Mouse (Mus musculus): Measurements from ENCODE around the gene Dph1. TPM values are rescaled to one million over a fixed set of nuclear protein-coding genes. Genes with fewer than 3 reads are reported as not detected.
A peak's percentile ranks its signal among the peaks of the same experiment; 100 is the strongest.

Dph1 gene
- polyA plus RNA-seq, 1 experiment from 2014 or later, result 3.0 TPM

GRCm38 (mm10) chr11:75173799-75174165, 17.3 kb downstream of the Dph1 start:
- no peaks in the 10 kb centered on the region for H3K36me3 ChIP-seq (ENCODE audit: inconsistent target)
- WGBS (ENCODE audit: missing documents), result 2% methylated on average over 15 of the region's 15 CpGs

DNA sequence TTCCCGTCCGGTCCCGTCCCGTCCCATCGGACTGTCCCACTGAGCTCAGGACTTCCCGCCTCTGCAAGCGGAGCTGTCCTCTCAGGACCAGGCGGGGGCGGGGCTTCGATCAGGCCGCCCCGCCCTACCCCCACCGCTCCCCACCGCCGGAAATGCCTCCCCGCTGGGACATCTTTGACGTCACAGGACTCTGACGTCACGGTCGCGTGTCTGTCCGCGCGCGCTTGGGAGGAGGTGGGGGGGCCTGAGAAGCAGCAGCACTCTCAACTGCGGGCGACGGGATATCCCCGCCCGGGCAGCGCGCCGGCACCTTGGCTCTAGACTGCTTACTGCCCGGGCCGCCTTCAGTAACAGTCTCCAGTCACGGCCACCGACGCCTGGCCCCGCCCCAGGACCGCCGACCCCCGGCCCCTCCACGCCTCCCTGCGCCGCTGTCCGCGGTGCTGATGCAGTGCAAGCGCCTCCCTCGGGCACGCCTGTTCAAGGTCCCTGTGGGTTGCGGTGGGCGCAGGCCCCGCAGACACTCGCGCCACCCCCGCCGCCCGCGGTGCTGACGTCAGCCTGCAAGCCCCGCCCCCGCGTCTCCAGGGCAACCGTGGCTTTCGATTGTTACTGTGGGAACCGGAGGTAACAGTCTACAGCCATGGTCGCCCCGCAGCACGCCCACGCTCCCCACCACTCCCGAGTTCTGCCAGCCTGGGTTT, 17.8 kb downstream of the Dph1 start:
- Histone ChIP-seq H3K27ac (no peak overlapping the region), H3K4me3 (ENCODE audit: inconsistent target) (peak overlapping the region; percentile 35), H3K36me3 (ENCODE audit: inconsistent target) (no peaks in the 10 kb centered on the region), H3K79me2 (ENCODE audit: inconsistent target) (peaks cover 9% of the 10 kb centered on the region; the same call in 1 of the 2 replicates)
- under 1% methylated on average over 69 of the region's 71 CpGs for WGBS (ENCODE audit: missing documents)

More at GRCm38 (mm10) chr11:75173799-75174165, 17.3 kb downstream of the Dph1 start:
- H3K4me3 ChIP-seq (ENCODE audit: inconsistent target), result peak overlapping the region; percentile 35
- no peak overlapping the region for H3K27ac ChIP-seq
- H3K79me2 ChIP-seq (ENCODE audit: inconsistent target), result peaks cover 11% of the 10 kb centered on the region; the same call in 1 of the 2 replicates

GRCm38 (mm10) chr11:75172151-75173094, 18.6 kb downstream of the Dph1 start:
- Histone ChIP-seq H3K27ac (no peak overlapping the region), H3K4me3 (ENCODE audit: inconsistent target) (no peak overlapping the region), H3K36me3 (ENCODE audit: inconsistent target) (no peaks in the 10 kb centered on the region), H3K79me2 (ENCODE audit: inconsistent target) (peaks cover under 1% of the 10 kb centered on the region; the same call in 1 of the 2 replicates)
- WGBS (ENCODE audit: missing documents), result 2% methylated on average over 72 of the region's 75 CpGs

GRCm38 (mm10) chr11:75171186-75171865, 19.7 kb downstream of the Dph1 start:
- WGBS (ENCODE audit: missing documents), result 12% methylated on average over 15 of the region's 17 CpGs
- Histone ChIP-seq H3K4me3 (ENCODE audit: inconsistent target) (no peak overlapping the region), H3K27ac (no peak overlapping the region), H3K79me2 (ENCODE audit: inconsistent target) (no peaks in the 10 kb centered on the region), H3K36me3 (ENCODE audit: inconsistent target) (no peaks in the 10 kb centered on the region)

DNA sequence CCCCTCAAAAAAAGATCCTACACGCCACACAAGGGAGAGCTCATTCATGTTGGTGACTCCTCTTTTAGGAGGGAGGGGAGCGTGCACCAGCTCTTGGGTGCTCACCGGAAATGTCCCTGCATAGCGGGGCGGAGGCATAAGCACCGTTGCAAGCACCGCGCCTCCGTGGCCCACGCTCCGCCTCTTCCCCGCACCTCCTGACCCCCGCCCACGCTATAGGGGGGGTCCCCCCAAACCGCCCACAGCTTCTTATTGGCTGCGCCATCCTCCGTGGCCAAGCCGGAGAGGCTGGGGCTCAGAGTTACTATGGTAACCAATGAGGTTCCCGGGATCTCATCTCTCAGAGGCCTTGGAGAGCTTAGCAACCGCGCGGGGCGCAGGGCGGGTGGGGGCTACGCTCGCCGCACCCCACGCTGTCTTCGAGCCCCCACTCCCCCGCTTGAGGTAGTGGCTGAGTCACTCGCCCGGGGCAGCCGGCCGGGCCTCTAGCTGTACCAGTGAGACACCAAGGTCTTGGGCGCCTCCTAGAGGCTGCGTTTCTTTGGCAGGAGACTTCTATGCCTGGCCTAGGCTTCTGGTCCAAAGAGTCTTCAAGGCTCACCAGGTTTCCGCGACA, 20.8 kb downstream of the Dph1 start:
- no peaks in the 10 kb centered on the region for H3K79me2 ChIP-seq (ENCODE audit: inconsistent target)
- no peaks in the 10 kb centered on the region for H3K36me3 ChIP-seq (ENCODE audit: inconsistent target)
- H3K4me3 ChIP-seq (ENCODE audit: inconsistent target), result no peak overlapping the region
- 3% methylated on average over 35 of the region's 38 CpGs for WGBS (ENCODE audit: missing documents)
- H3K27ac ChIP-seq, result no peak overlapping the region

DNA sequence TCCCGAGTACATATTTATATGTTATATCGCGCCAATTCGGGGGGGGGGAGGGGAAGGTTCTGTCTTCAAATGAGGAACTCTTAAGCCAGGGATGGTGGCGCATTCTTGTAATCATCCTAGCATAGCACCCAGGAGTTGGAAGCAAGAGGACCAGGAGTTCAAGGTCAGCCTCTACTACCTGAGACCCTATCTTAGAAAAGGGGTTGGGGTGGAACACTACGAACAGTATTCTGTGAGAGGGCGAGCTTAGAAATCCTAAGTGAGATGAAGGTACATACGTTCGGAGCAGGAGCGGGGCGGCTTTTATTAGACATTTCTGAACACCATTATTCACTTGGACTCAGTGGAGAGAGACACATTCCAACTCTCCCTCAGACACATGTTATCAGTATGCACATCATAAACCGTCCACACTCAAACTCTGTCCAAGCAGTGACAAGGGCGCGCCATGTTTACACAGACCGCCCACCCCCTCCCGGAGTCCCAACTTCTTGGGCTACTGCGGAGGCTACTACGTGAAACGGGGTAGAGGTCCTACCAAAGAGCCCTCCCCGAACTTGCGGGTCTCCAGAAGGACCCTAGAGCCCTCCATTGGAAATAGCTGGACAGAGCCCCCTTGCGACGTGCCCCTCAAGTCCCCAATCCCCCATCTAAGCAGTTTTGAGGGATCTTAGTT, 21.5 kb downstream of the Dph1 start, which contains the start of gene Hic1:
Gene Hic1 (minus strand): TSS at position 115 of the 676 bp plus-strand sequence.
- Histone ChIP-seq H3K79me2 (ENCODE audit: inconsistent target) (no peaks in the 10 kb centered on the region), H3K4me3 (ENCODE audit: inconsistent target) (no peak within 1 kb of the TSS), H3K36me3 (ENCODE audit: inconsistent target) (no peaks in the 10 kb centered on the region), H3K27ac (no peak within 1 kb of the TSS)
- WGBS (ENCODE audit: missing documents), result 9% methylated on average over 23 of the region's 23 CpGs

DNA sequence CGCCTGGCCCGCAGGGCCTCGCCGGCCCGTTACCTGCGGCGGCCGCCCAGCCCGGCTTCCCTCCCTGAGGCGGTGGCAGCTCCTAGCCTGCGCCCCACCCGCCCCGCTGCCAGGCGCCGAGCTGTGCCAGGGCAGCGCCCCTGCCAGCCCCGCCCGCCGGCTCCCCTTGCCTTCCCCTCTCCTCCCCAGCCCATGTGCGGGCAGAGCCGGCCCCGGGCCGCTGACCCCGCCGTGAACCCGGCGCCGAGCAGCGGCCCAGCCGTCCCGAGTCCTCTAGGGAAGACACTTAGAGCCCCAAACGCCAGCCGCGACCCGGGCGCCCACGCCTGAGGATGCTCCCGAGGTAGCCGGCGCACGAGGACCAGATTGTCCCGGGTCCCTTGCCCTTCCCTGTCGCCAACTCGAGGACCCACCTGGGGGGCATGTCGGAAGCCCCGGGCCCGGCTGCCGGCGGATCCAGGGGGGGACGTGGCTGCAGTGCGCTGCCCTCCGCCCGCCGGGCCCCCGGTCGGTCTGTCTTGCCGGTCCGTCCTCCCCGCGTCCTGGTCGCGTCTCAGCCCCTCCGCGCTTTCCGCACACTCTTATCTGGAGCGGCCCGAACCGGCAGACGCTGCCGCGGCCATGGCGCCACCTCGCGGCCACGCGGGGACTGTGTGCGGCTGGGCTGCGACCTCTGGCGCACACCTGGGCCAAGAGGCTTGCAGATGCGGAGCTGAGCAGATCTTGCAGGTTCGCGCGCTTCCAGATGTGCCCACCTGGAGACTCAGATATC, 22.3 kb downstream of the Dph1 start:
- no peaks in the 10 kb centered on the region for H3K79me2 ChIP-seq (ENCODE audit: inconsistent target)
- H3K27ac ChIP-seq, result no peak overlapping the region
- H3K4me3 ChIP-seq (ENCODE audit: inconsistent target), result no peak overlapping the region
- 1% methylated on average over 79 of the region's 83 CpGs for WGBS (ENCODE audit: missing documents)
- no peaks in the 10 kb centered on the region for H3K36me3 ChIP-seq (ENCODE audit: inconsistent target)

GRCm38 (mm10) chr11:75167643-75168589, 23.1 kb downstream of the Dph1 start:
- H3K4me3 ChIP-seq (ENCODE audit: inconsistent target), result no peak overlapping the region
- no peaks in the 10 kb centered on the region for H3K79me2 ChIP-seq (ENCODE audit: inconsistent target)
- no peak overlapping the region for H3K27ac ChIP-seq
- 16% methylated on average over 54 of the region's 63 CpGs for WGBS (ENCODE audit: missing documents)
- 0 out of 2 replicates have a peak, but pooled peaks cover 6% of the 10 kb centered on the region for H3K36me3 ChIP-seq (ENCODE audit: inconsistent target)

GRCm38 (mm10) chr11:75166861-75167642, 24.0 kb downstream of the Dph1 start:
- H3K4me3 ChIP-seq (ENCODE audit: inconsistent target), result no peak overlapping the region
- H3K27ac ChIP-seq, result no peak overlapping the region
- WGBS (ENCODE audit: missing documents), result 9% methylated on average over 68 of the region's 68 CpGs
- peaks cover 9% of the 10 kb centered on the region; the same call in 1 of the 2 replicates for H3K36me3 ChIP-seq (ENCODE audit: inconsistent target)
- H3K79me2 ChIP-seq (ENCODE audit: inconsistent target), result no peaks in the 10 kb centered on the region

GRCm38 (mm10) chr11:75166193-75166842, 24.7 kb downstream of the Dph1 start:
- WGBS (ENCODE audit: missing documents), result 17% methylated on average over 54 of the region's 55 CpGs
- H3K4me3 ChIP-seq (ENCODE audit: inconsistent target), result no peak overlapping the region
- peaks cover 13% of the 10 kb centered on the region; the same call in 1 of the 2 replicates for H3K36me3 ChIP-seq (ENCODE audit: inconsistent target)
- no peak overlapping the region for H3K27ac ChIP-seq
- no peaks in the 10 kb centered on the region for H3K79me2 ChIP-seq (ENCODE audit: inconsistent target)

- WGBS (ENCODE audit: missing documents), result 7% methylated on average over 53 of the region's 54 CpGs
- Histone ChIP-seq H3K36me3 (ENCODE audit: inconsistent target) (peaks cover 18% of the 10 kb centered on the region; the same call in 1 of the 2 replicates), H3K27ac (no peak overlapping the region), H3K79me2 (ENCODE audit: inconsistent target) (no peaks in the 10 kb centered on the region), H3K4me3 (ENCODE audit: inconsistent target) (no peak overlapping the region)
Measured at GRCm38 (mm10) chr11:75165441-75166192, 25.4 kb downstream of the Dph1 start.

All from macrophage (primary cell).